ENCODE assay signal across 8 mouse cellular contexts in the genomic region with DNA sequence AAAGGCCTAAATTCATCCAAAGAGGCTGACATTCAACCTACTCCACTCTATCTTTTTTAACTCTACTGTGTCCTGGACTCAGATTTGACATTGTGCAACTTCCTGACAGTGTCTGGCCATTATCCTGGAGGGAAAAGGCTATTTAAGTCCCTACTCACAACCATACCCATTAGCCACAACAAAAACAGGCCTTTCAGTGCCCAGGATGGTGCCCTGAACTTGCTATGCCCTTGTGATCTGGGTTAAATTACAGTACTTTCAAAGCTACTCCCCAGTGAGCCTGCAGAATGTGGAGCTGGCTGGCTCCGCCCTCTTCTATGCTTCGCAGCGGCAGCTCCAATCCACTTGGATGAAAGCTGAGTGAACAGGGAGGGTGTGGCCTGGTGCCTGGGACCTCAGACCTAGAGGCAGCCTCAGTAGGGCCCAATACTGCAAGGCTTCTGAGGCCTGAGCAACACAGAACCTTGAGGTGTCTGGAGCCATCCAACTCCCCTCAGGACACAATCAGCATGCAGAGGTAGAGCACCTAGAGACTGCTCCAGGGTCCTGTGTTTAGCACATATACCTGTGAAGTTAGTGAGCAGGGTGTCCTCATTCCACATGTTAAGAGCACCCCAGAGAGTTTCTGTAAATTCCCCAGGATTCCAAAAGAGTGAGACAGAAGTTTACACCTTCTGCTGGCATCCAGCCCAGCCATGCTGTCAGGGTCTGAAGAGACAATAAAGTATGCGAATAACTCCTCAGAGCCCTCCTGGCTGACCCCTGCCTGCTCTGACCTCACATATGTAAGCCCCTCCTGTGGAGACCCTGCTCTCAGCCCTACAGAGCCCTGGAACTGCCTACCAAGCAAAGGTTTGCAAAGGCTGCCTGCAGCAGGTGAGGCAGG. TPM values are rescaled to one million over a fixed set of nuclear protein-coding genes. Genes with fewer than 3 reads are reported as not detected.
DNase-seq lines count a peak whose midpoint lies in the region; ATAC-seq and TF ChIP-seq lines count a peak whose summit lies in the region.

No protein-coding gene starts in this region.

- no peaks in the 10 kb centered on the region for H3K36me3 ChIP-seq in E14TG2a.4 (ENCODE audit: insufficient read depth, low read length)
- H3K36me3 ChIP-seq in heart, adult 2 months (ENCODE audit: control insufficient read depth, insufficient read depth, low read length): no peaks in the 10 kb centered on the region
- no peaks in the 10 kb centered on the region for H3K36me3 ChIP-seq in lung, embryonic 14.5 days (ENCODE audit: insufficient read depth)

- intact Hi-C loops in heart, adult 2 months (cut with DNase I): loop anchor here (2.0 to 5.0 kb wide), 2 partner anchors 47 to 60 kb away; a partner anchor contains a TSS

- peak overlapping the region; percentile 37; the same call in 1 of the 2 replicates for H3K4me3 ChIP-seq in E14TG2a.4 (replicated peaks; ENCODE audit: low read length)
- H3K4me3 ChIP-seq in heart, adult 2 months: no peak overlapping the region; the same call in 1 of the 2 replicates
- no peak overlapping the region for H3K4me3 ChIP-seq in lung, embryonic 14.5 days (ENCODE audit: low read depth, low read length)

- H3K79me2 ChIP-seq in heart, adult 2 months (replicated peaks; ENCODE audit: control insufficient read depth, insufficient read depth, low read length): no peaks in the 10 kb centered on the region

- 0 out of 2 replicates have a peak overlapping the region, but pooled peaks have one; percentile 10 for H3K9ac ChIP-seq in heart, adult 2 months (ENCODE audit: low read depth, low read length)
- H3K9ac ChIP-seq in lung, embryonic 14.5 days: no peak overlapping the region

- peak; percentile 84 for DNase-seq in embryo, embryonic 10 days (ENCODE audit: low spot score)
- peak; percentile 67 to 76 for DNase-seq in heart, adult 2 months
- peak; percentile 67 for DNase-seq in kidney, adult 18-20 months
- peak; percentile 87 for DNase-seq in lung, embryonic 14.5 days
- peak; percentile 21 for DNase-seq in skeletal muscle tissue, adult 2 months (ENCODE audit: low read depth, low spot score)
- DNase-seq in frontal cortex, postnatal 10 days (ENCODE audit: low spot score in 2 of 2): no peak

- no peaks in the 10 kb centered on the region for H3K9me3 ChIP-seq in E14TG2a.4 (ENCODE audit: low read length)
- no peaks in the 10 kb centered on the region for H3K9me3 ChIP-seq in lung, embryonic 14.5 days (ENCODE audit: low read depth, low read length)

- no peaks in the 10 kb centered on the region for H3K27me3 ChIP-seq in E14TG2a.4 (ENCODE audit: insufficient read depth, low read length)
- H3K27me3 ChIP-seq in heart, adult 2 months (ENCODE audit: control insufficient read depth, insufficient read depth, low read length): no peaks in the 10 kb centered on the region
- H3K27me3 ChIP-seq in lung, embryonic 14.5 days (ENCODE audit: insufficient read depth, low read length): no peaks in the 10 kb centered on the region

- peak; percentile 90 for ATAC-seq in lung, embryonic 14.5 days (ENCODE audit: insufficient read depth)
- ATAC-seq in monocyte, adult 5-6 weeks (replicated peaks; ENCODE audit: insufficient number of reproducible peaks, low FRiP score, low TSS enrichment, poor library complexity, severe bottlenecking): no peak

- H3K4me2 ChIP-seq in lung, embryonic 14.5 days: peak overlapping the region; percentile 4; the same call in 1 of the 2 replicates

- peaks cover 55% of the 10 kb centered on the region for H3K4me1 ChIP-seq in E14TG2a.4 (replicated peaks; ENCODE audit: low read depth, low read length)
- H3K4me1 ChIP-seq in heart, adult 2 months (ENCODE audit: control insufficient read depth, insufficient read depth, low read length): peaks cover 15% of the 10 kb centered on the region
- peaks cover 33% of the 10 kb centered on the region for H3K4me1 ChIP-seq in lung, embryonic 14.5 days (ENCODE audit: insufficient read depth)

- TF ChIP-seq EP300 in heart, adult 2 months (IDR thresholded peaks at IDR 0.05; ENCODE audit: insufficient read depth, low read depth, low read length): no peak

- no peak for TF ChIP-seq POLR2A in heart, adult 2 months (IDR thresholded peaks at IDR 0.05; ENCODE audit: insufficient read depth, low read depth, low read length)

- peak overlapping the region; percentile 86 for H3K27ac ChIP-seq in heart, adult 2 months
- peak overlapping the region; percentile 89 for H3K27ac ChIP-seq in lung, embryonic 14.5 days (ENCODE audit: low read depth)

- no peak for TF ChIP-seq CTCF in E14TG2a.4 (conservative IDR thresholded peaks at IDR 0.05; ENCODE audit: low read length)
- TF ChIP-seq CTCF in heart, adult 2 months (IDR thresholded peaks at IDR 0.05): no peak
- TF ChIP-seq CTCF in lung, embryonic 14.5 days (IDR thresholded peaks at IDR 0.05; ENCODE audit: low read depth): no peak

- WGBS in heart, adult 2 months: 21% methylated on average over 4 of the region's 4 CpGs
- WGBS in lung, embryonic 14.5 days: 14% methylated on average over 4 of the region's 4 CpGs

RNA-seq across cellular contexts. Expression of a gene that starts 60.0 kb away (rescaled TPM):
- total RNA-seq in heart, adult 2 months (2021): 10 to 100 TPM; 60.7 to 90.9 TPM
- 36.9 and 69.6 TPM in 2 replicates for polyA plus RNA-seq in heart, adult 2 months (2012; rRNA removed)
- 138 TPM in 2 replicates for polyA plus RNA-seq in lung, embryonic 14.5 days (2014; fragmentation: Nextera tagmentation; extraction: Ambion mirVana)
- total RNA-seq in monocyte, adult 5-6 weeks (2017): 116 to 154 TPM (median 126 TPM) in 3 replicates

Comparison
In these comparisons a context has a peak if more than half of its experiments do, and no peak if none do; other contexts are left out.
1. DNase-seq: peak in embryo, embryonic 10 days (single experiment), heart, adult 2 months (2 of 2), kidney, adult 18-20 months (single experiment), lung, embryonic 14.5 days (single experiment) and skeletal muscle tissue, adult 2 months (single experiment); none in frontal cortex, postnatal 10 days (0 of 2).